Mouse (Mus musculus) adrenal gland (tissue): Measurements from ENCODE around the gene Lamp1.

Experiments used
- intact Hi-C: fragments of 180-260 bp; cut with DNase I; formaldehyde crosslinking; loops from one replicate; pipeline ENCODE4 v1.15.1; 2025

Lamp1 gene

DNA sequence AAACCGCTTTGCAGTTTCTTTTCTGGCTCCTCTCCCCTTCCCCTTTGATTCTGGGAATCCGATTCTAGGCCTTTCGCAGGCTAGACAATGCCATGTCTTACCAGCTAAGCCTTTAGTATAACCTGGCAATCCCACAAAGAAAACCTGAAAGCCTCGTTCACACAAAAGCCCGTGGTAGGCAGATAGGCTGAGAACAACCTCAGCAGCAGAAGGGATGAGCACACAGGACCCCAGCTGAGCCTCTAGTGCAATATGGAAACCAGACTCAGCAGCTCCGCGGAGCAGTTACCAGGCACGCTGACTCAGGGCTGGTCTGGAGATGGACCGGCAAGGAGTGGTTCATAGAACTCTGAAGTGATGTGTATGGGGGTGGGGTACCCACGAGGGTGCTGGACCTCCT is 35.9 kb downstream of the Lamp1 start:
- intact Hi-C loops, result no loop called here

DNA sequence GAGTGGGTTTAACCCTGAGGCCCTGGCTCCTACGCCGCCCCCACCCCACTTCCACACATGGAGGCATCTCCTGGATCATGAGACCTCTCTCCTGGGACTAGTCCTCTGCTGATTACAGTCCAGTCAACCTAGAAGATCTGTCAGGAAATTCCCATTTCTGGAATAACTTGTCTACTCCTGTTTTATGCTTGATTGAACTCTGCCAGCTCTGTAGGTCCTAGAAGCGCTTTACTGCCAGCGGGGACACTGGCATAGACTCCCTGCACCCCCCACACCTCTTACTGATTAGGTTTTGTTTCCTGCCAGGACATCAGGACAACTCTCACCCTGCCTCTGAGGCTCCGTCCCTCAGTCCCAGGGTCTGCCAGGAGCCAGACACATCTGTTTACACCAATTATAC is 38.5 kb downstream of the Lamp1 start:
- intact Hi-C loops, result no loop called here

DNA sequence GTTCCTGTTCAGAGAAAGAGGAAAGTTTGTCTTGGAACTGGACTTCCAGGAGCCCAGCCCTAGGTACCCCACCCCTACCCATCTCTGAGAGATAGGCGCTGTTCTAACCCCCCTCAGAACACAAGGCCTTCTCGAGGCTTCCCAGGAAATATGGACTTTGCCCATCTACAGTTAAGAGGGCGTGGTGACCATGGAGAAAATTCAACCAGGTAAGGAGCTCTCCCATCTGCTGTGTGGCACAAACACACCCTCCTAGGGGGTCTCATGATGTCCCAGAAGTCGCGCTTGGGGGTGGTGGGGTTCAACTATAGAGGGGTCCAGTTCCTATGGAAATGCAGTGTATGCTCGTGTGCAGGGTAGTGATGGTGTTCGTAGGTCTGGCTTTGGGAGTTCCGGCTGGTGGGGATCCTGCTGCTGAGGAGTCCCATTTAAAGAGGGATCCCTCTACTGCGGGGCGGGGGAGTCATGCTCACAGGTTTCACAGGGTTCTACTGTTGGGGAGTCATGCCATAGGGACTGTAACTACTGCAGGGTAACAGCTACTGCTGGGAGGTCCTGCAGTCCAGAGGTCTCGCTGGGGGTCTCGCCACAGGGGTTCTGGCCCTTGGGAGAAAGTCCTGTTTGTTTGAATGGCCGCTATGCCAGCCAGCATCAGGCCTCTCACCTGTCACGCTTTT is 40.6 kb downstream of the Lamp1 start:
- intact Hi-C loops, result no loop called here

DNA sequence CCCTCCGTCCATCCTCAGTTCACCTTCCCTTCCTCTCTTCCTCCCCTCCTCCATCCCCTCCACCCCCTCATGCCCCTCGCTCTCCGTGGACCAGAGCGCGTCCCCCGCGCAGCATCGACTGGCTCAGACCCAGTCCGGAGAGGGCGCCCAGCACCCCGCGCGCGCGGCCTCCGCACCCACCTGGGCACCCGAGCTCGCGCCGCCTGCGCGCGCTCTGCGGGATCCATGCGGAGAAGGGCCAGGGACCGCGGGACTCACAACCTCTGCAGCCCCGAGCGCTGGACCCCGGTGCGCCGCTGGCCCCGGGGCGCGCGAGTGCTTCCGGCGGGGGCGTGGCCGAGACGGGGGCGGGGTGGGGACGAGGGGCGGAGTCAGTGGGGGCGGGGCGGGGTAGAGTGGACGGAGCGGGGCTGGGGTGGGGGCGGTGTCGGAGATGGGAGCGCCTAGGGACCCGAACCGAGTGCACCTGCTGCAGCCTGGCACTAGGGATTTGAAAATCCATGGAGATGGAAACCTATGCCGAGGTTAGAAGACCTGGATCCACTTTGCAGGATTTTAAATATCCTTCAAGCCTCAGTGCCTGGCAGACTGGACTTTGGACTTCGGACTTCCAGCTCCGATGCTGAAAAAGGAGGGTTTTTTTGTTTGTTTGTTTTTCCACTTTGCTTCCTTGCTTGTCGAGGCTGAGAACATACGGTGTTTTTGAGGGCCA is 41.5 kb downstream of the Lamp1 start, which contains the start of gene Grtp1:
TSS of gene Grtp1 (minus strand) at position 320 of the 712 bp plus-strand sequence.
- intact Hi-C loops, result no loop called here

DNA sequence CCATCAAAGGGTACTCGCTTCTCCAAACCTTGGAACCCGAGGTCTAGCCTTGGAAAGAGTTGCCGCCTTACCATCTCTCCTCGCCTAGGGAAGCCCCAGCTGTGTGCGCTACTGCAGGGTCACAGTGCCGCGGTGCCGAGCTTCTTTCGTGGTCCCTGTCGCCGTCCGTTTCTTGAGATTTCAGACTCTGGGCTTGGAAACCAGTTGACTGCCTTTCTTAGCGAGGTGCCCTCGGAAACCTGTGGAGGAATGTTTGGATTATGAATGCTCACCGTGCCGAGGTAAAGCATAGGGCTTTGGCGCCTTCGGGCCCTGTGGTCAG is 42.0 kb downstream of the Lamp1 start:
- intact Hi-C loops, result no loop called here

DNA sequence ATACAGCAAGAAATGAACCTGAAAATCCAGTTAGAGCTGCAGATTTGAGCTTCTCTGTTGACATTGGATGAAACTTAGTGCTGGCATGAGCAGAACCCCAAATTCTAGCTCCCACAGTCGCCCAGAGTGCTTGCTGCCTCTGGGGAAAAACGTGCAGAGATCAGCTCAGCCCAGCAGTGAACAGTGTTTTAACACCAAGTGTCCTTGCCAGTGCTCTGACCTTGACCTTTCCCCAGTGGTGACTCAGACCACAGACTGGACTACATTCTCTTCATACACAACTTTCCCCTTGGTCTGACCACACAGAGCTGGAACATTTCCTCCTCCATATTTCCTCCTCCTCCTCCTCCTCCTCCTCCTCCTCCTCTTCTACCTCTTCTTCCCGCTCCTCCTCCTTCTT is 43.1 kb downstream of the Lamp1 start:
- intact Hi-C loops, result no loop called here

DNA sequence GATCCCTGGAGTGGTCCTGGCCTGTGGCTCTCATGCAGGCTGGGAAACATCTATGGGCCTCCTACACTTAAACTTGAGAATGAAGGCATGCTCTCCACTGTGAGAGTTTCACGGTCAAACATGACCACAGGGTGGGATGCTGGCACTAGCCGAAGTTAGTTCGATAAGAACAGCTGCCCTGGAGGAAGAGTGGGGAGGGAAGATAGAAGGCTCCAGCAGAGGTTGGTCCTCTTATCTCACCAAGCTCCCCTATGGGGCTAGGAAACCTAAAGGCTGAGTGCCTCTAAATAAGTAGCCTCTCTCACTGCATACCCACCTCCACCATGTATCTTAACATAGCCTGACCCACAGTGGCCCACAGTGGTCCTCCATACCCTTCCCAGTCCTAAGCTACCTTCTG is 43.8 kb downstream of the Lamp1 start:
- intact Hi-C loops, result no loop called here

DNA sequence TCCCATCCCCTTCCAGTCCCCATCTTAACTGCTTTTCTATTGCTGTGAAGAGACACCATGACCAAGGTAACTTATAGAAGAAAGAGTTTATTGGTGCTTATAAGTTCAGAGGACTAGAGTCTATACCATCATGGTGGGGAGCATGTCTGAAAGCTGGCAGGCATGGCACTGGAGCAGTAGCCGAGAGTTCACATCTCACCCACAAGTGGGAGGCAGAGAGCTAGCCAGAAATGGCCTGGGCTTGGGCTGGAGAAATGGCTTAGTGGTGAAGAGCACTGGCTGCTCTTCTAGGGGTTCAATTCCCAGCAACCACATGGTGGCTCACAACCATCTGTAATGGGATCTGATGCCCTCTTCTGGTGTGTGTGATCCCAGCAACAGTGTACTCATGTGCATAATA is 44.5 kb downstream of the Lamp1 start:
- intact Hi-C loops, result no loop called here

DNA sequence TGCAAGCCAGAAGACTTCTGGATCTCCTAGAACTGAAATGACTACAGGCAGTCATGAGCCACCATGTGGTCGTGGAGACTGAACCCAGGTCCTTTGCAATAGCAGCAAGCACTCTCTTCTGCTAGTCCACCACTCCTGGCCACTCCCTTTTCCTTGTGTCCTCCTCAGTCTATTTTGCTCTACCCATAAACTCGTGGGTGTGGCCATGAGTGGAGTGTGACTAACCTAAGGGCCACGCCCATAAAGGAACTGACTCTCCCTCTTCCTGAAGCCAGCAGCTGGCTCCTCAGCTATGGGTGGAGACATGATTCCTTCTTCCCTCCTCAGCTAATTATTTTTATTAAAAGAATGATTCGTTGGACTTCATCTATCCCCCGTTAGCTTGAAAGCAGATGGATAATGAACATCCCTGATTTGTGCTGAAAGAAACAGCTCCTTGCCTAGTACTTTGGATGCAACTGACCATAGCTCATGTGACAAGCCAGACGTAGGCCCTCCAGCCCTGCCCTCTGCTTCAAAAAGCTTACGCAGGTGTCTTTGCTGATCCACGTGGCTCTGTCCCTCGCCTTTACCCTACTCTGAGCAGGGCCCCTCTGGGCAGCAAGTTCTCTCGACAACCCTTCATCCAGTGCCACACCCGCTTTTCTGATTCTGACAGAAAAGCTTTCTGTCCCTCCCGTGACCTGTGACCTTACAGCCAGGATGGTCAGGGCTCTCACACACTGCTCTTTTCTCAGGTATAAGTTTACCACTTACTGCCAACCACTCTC is 45.6 kb downstream of the Lamp1 start:
- intact Hi-C loops, result loop anchor here (5.0 kb wide), 2 partner anchors 42 to 57 kb away; no protein-coding TSS in a partner anchor

DNA sequence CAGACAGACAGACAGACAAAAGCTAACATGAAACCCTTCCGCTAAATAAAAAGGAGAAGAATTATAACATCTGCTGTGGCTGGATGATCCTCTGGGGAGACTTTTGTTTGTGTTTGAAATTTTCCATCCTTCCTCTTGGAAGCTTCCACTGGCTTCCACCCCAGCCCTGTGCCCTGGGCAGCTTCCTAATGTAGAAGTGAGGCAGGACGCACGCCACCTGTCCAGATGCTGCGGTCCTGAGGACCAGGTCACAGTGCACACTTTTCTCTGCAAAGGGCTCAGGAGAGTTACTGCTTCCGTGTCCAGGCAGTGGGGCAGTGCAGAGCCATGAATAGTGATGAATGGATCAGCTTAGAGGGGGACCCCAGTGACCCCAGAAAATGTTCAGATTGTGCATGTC is 46.4 kb downstream of the Lamp1 start:
- intact Hi-C loops, result loop anchor here (5.0 kb wide), 2 partner anchors 43 to 58 kb away; no protein-coding TSS in a partner anchor

DNA sequence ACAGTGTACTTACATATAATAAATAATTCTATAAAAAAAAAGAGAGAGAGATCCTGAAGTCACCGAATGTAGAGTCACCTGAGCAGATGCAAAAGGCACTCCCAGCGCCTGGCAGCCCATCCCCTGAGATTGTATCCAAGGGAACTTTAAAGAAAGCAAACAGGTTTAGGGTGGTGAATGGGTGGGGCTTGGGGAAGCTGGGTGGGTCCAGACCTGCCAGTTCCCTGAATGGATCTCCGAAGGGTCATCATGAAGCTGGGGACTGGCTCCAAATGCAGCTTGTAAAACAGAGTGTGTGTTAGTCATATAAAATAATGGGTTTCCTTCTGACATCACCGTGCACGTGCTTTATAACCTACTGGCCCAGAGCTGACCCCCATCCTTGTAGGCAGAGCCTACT is 47.3 kb downstream of the Lamp1 start:
- intact Hi-C loops, result loop anchor here (5.0 kb wide), 2 partner anchors 44 to 59 kb away; no protein-coding TSS in a partner anchor

DNA sequence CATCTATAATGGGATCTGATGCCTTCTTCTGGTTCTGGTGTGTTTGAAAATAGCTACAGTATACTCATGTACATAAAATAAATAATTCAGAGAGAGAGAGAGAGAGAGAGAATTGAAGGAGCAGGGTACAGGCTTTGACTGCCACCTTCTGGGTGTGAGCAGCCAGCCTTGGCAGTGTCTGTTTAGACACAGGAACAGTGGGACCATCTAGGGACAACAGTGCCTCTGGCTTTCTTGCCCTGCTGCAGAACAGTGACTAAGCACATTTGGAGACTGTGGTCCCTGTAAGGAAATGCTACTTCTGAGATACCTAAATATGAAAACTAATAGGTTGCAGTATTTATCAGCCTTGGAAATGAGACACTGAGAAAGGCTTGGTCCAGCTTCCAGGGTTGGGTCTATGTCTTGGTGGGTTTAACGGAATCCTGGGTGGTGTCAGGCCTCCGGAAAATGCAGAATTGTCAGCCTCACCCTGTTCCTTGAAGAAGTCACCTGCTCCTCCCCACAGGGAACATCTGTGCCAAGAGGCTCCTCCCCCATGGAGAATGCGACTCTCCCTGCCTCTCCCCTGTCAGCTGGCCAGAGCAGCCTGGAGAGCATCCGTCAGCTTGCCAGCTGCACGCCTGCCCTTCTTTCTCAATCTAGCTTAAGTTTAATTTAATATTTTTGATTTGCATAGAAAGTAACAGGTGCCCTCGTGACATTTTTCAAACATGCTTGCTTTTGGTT is 49.8 kb downstream of the Lamp1 start:
- intact Hi-C loops, result loop anchor here (5.0 kb wide), 2 partner anchors 46 to 61 kb away; no protein-coding TSS in a partner anchor

DNA sequence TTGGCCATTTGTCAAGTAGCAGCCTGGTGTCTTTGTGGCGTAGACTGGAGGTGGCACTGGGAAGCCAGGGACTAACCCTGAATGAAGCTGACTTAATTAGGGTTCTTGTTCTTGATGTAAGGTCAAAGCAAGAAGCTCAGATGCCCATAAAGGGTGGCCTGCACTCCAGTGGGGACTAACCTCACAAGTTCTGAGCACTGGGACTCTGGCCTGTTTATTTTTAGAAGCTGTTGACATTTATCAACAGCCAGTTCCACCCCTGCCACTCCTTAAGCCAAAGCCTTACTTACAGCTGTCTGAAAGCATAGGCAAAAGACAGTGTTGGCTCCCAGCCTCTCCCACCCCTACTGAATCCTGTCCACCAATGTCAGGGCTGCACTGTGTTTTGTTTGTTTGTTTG is 50.8 kb downstream of the Lamp1 start:
- intact Hi-C loops, result loop anchor here (5.0 kb wide), 4 partner anchors 47 to 312 kb away; no protein-coding TSS in a partner anchor

DNA sequence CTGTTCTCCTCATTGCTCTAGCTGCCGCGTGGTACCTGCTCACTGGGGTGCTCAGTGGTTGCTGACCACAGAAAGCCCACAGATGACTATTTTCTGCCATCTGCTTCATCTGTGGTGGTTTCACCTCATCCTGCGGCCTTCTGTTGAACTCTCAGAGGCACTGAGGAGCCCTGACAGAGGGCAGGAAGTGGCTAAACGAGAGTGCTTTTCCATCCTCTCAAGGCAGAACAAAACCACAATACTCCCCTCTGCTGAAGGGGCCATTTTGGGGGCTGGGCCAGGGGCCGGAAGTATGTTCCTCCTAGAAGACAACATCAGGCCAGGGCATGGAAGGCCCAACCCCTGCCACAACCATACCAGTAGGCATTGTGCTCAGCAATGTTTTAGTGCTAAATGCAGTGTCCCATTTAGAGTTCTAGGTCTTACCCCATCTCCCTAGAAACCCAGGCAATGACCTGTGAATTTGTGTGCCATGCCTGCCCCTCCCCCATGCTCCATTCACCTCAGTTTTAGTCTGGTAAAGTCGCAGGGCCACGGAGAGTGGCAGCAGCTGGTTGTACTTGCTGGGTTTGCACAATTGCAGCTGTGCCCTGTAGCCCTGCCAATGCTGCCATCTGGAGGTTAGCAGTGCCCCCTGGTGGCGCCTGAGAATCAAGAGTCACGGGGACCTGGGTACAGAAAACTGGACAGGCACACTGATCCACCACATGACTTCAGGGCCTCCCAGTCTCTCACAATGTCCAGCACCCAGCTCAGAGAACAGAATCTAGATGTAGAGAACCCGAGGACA is 54.7 kb downstream of the Lamp1 start:
- intact Hi-C loops, result loop anchor here (5.0 kb wide), 2 partner anchors 236 to 316 kb away; no protein-coding TSS in a partner anchor

DNA sequence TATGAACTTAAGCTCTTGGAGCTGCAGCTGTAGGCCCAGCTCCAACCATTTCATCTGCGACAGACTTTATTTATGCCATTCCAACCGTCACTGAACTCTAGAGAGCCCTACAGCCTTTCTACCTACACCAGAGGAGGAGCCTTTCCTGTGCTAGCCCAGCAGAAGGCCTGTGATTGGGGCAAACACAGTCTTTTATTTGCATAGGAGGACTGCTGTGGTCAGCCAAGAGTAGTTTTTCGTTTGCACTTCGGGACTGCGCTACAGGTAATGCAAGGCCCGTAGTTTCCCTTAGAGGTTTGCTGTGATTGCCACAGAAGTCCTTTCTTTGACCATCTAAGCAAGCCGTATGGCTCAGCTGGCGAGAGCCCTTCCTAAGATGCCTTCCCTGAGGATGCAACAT is 57.4 kb downstream of the Lamp1 start:
- intact Hi-C loops, result no loop called here

DNA sequence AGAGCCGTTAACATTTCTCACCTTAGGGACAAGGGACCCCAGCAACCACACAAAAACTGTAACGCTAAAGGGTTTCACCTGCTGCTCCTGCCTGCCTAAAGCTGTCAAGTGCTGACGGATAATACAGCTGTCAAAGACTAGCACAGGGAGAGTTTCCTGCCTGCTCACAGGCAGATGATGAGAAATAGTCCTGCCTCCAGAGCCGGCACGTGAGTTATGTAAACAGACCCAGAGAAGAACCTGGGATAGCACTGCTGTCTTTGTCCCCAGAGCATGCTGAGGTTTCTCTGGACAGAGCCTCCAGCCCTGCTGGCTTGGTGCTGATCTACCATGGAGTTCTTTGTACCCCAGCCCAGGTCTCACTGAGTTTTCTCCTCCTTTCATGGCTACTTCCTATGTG is 58.1 kb downstream of the Lamp1 start:
- intact Hi-C loops, result no loop called here

DNA sequence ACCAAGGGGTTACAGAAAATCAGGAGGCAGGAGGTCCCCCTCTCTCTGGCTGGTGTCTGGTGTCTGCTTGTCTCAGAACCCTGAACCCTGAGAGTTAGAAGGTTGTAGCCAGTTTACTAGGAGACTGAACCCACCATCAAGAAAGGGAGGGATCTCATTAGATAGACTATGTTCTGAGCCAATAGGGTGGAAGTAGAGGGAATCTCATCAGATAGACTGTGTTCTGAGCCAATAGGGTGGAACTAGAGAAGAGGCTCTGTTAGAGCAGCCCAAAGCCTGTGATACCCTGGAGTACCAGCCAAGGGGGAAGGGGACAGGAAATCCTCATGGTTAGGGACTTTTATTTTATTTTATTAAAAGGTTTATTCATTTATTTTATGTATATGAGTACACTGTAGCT is 59.0 kb downstream of the Lamp1 start:
- intact Hi-C loops, result no loop called here

DNA sequence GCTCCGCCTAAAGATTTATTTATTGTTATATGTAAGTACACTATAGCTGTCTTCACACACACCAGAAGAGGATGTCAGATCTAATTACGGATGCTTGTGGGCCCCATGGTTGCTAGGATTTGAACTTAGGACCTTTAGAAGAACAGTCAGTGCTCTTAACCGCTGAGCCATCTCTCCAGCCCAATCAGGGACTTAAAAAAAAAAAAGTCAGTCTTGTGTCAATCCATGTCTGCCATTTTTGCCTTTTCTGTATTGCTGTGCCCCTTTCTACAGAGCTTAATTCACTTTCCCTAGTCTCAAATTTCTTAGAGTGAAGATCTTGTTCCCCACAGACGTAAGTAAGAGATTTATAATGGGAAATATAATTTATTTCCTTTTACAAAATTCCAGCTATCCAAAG is 59.5 kb downstream of the Lamp1 start:
- intact Hi-C loops, result no loop called here

DNA sequence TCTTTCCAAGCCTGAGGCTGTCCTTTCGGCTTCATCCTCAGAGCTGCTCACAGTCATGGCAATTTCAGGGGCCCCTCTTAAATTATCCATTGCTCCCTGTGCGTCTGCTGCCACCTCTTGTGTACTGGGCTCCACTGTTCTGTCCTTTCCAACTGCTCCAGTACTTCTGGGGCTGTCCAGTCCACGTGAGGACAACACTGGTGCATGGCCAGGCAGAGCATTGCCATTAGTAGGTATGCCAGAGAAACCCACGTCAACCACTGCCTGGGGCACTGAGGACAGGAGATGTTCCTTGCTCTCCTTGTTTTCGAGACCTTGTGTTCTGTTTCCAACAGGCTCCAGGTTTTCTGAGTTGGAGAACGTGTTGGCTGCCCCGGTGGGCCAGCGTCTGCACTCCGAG is 65.5 kb downstream of the Lamp1 start:
- intact Hi-C loops, result no loop called here
